Mouse (Mus musculus): Measurements from ENCODE around the gene Mgat3.

- TF ChIP-seq CTCF (IDR thresholded peaks at IDR 0.05; ENCODE audit: insufficient read depth, low read length) (no peak), POLR2A (IDR thresholded peaks at IDR 0.05; ENCODE audit: borderline replicate concordance, extremely low read depth, low read depth, low read length) (no peak)
Observed at GRCm38 (mm10) chr15:80142130-80142529, 31.4 kb upstream of the Mgat3 start.
